Mouse (Mus musculus): ENCODE data around the gene Dlg5.

GRCm38 (mm10) chr14:24227015-24227414 lies 18.7 kb downstream of the Dlg5 start:
- TF ChIP-seq CTCF (conservative IDR thresholded peaks at IDR 0.05; ENCODE audit: low read length) (no peak), POU5F1 (IDR thresholded peaks at IDR 0.05; ENCODE audit: borderline replicate concordance, low read length) (no peak)
